Mouse (Mus musculus): Measurements from ENCODE around the gene Gosr2.

DNA sequence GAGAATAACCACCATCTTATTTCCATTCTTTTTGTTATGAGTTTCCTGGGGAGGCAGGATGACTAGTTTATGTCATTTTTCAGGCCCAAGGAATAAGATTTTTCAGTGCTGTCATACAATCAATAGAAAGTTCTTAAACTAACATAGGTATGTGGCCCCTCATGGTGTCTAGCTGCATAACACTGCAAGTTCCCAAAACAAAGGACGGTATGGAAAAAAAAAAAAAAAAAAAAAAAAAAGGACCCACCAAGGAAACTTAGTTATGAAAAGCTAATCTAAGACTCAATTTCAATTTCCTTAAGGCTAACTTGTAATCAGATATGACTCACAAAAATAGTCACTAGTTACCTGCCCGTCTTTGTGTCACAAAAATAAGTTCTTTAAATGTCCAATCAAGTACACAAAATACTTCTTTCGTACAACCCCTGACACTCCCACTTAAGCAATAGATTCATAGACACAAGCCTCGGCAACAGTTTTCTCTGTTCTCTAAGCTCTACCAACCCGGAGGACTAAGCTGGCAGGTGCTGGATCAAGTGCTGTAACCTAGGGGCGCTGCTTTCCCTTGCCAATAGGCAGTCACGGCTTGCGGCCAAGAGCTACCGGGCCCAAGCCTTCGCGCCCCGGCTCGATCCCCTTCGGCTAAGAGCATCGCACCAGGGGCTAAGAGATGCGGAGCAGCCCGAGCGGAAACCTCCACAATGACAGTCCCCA, 690 bp downstream of the Gosr2 start:
- TF ChIP-seq CTCF (IDR thresholded peaks at IDR 0.05; ENCODE audit: low read depth, low read length): no peak
- no peak for TF ChIP-seq TAL1 (conservative IDR thresholded peaks at IDR 0.05; ENCODE audit: low read depth, low read length)

Measured in G1E (cell line).